Mouse (Mus musculus) ovary, postnatal 36 days (tissue): ENCODE measurements around the gene Mamstr.

ENCODE experiments used
- DNase-seq: peaks from one replicate; pipeline ENCODE4 v3.0.0; 2022; ENCODE audit warnings: low spot score, mixed read lengths

Gene Mamstr

DNA sequence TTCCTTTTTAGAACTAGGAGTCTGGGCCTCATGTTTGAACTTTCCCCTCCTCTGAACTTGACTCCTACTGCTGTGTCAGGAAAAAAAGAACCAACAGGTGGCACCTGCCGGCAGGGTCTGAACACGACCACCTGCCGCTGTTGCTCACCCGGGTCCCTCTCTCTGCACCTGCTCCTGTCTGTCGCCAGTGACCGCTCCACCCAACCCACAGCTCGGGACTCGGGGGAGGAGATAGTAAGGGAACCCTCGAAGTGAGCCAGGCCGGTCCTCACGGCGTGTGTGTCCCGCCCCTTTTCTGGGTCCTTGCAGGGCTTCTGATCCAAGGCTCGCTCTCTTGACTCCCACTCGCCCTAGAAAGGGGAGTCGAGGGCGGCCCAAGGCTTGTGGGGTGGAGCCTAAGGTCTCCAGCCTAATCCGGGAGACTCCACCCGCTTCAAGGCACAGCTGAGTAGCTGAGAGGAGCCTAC lies at the start of gene Mamstr:
Gene Mamstr, plus strand, starts transcription at position 417 of the 467 bp plus-strand sequence.
- peak; percentile 54 for DNase-seq

DNA sequence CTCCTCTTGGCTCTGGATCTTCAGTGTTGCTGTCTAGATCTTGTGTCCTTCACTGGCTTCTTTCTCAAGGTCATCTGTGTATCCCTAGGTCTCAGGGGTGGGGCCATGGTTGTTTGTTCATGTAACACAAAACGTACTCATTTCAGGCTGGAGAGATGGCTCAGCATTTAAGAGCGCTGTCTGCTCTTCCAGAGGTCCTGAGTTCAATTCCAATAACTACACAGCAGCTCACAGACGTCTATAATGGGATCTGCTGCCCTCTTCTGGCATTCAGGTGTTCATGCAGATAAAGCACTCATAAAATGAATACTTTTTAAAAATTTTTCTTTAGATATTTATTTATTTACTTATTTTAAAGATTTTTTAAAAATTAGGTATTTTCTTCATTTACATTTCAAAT lies 48.9 kb upstream of the Mamstr start:
- DNase-seq: no peak

DNA sequence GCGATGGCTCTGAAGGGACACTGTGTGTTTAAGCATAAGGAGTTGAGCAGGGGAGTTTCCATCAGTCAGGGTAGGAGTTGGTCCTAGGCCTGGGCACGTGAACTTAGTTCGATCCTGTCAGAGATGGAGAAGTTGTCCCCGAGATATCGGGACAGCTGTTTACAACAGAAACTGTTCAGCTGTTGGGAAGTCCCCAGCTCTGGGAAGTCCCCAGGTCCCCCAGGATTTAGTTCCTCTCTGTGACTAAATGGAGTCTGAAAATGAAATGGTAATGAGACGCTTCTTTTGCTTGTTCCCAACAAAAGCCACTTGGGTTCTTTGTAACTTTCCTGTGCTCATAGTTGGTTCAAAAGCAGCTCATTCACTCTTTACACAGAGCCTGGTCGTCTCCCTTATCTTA lies 47.9 kb upstream of the Mamstr start:
- no peak for DNase-seq

DNA sequence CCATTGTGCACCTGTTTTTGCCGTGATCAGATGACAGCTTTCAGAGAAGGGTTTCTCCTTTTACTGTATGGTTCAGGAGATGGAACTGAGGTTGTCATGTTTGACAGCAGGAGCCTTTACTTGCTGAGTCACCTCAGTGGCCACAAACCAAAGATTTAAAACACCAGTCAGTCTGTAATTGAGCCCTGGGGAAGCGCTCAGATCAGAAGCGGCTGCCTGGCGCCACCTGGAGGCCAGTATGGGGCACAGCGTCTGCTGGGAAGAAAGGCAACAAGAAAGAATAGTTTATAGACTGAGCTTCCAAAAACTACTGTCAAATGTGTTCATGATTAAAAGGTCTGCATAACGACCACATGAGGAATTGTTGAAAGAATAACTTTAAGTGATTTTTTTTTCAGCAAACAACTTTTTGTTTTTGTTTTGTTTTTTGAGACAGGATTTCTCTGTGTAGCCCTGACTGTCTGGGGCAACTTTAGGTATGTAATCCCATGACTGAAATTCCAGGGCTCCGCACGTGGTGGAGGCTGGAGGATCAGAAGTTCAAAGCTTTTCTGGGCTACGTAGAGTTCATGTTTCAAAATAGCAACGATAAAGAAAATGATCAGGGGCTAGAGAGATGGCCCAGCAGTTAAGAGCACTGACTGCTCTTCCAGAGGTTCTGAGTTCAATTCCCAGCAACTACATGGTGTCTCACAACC lies 46.5 kb upstream of the Mamstr start:
- peak; percentile 69 for DNase-seq

DNA sequence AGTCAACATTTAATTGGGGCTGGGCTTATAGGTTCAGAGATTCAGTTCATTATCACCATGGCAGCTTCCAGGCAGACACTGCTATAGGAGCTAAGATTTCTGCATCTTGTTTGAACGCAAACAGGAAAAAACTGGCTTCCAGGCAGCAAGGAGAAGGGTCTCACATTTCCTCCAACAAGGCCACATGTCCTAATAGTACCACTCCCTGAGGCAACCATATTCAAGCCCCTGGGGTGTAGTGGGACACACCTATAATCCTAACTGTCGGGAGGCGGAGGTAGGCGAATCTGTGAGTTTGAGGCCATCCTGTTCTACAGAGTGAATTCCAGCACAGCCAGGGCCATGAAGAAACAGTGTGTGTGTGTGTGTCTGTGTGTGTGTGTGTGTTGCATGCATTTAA lies 44.6 kb upstream of the Mamstr start:
- DNase-seq: no peak

DNA sequence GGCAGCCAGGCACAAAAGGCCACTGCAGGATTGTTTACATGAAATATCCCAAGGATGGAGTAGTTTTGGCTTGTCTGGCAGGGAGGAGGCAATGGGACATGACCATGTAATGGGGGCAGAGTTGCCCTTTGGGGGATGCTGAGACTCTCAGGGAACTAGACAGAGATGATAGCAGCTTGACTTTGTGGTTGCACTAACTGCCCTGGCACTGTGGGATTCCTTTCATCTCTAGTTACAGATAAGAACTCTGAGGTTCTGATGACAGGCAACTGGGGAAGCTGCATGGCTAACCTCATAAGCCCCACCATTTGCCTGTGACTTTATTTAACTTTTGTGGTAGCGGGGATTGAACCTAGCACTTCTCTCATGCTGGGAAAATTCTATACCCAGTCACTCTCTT lies 43.7 kb upstream of the Mamstr start:
- no peak for DNase-seq

DNA sequence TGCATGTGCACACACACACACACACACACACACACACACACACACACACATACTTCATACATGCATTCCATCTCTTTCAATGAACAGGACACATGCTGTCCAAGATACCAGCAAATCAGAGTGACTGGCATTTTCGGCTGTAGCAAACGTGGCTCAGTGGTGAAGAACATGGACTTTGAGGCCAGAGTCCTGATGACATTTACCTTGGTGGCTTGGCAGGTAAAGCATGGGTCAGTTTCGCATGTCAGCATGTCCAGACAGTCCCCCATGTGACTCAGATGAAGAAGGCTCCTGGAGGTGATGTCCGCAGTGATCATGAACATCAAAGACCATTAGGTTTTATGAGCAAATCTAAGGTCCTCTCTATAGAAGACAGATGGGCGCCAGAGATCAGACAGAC lies 42.8 kb upstream of the Mamstr start:
- DNase-seq: no peak

DNA sequence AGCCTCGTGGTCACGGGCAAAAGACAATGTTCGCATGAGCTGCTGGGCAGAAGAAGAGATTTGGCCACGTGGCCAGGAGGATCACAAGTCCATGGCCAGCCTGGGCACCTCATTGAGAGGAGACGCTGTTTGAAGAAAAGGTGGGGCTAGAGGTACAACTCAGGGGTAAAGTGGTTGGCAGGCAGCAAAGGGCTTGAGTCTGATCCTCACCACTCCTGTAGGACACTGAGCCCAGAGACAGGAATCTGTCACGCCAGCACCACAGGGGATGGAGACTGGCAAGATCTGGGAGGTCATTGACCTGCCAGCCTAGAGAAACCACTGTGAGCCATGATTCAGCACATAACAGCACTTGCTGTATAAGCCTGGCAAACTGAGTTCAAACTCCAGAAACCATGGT lies 42.2 kb upstream of the Mamstr start:
- no peak for DNase-seq

DNA sequence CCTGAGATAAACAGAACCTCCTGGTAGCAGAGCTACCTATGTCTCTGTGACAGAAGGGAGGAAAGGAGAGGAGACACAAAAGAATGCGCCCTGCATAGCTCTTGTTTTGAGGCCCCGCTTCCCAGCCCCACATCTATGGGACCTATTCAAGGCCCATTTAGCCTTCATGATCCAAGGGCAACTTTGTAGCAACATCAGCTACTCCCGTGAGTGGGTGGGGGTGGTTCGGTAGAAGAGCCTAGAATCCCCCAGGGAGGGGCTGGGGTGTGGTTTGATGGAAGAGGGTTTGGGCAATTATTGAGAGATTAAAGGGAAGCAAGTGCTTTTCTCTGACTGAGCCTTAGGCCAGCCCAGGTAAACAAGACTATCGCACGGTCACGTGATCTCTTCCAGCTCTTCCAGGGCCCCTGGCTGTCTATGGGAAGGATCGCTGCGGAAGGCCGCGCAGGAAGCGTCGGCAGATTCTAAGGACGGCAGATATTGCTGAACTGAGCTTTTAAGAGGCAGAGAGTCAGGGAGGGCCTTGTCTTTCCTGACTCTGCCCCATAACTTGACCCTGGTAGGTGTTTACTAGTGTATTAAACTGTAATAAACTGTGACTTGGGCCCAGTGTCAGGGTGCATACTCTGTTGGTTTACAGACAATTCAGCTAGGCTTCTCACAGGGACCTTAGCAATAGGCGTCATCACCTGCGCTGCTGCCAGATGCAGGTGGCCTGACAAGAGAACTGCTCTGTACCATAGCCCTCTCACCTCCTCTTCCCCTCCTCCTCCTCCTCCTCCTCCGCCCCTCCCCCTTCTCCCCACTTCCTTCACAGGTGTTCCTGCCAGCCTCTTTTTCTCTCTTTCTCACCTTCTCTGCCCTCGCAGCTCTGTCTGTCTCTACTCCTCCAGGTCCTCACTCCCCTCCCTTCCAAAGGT lies 40.6 kb upstream of the Mamstr start:
- no peak for DNase-seq

DNA sequence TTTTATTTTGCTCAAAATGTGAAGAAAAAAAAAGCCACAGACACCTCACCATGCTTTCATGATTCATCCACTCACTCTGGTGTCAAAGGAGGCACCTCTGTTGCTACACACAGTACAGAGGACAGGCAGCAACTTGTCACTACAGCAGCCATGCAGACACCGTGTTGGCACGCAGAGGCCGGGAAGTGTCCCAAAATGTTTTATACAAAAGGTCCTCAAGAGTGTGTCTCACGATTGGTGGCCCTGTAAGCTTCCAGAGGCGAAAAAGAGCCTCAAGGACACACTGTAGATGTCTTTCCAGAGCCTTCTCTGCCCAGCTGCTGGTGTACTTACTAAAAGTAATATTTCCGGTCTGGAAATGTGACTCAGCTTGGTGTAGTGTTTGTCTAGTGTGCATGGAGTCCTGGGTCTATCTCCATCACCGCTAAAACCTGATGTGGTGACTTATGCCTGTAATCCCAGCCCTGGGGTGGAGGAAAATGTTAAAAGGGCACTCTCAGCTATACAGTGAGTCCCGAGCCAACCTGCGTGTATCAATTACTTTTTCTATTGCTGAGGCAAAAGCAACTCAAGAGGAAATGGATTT lies 34.0 kb upstream of the Mamstr start:
- no peak for DNase-seq

DNA sequence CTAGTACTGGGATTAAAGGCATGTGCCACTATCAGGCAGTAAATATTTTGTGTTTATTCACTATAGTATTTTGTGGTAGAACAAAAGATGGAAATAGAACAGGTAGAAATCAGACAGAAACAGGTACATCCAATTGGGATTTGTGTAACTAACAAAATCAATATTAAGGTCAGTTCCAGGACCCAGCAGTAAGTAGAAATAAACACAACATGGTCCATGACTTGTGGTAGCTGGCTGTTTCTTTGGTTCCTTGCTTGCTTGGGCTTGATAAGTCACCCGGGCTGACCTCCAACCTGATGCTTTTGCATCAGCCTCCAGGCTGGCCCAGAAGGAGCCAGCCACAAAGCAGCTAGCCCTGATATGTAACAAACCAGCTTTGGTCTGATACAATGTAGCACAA lies 30.3 kb upstream of the Mamstr start:
- no peak for DNase-seq

DNA sequence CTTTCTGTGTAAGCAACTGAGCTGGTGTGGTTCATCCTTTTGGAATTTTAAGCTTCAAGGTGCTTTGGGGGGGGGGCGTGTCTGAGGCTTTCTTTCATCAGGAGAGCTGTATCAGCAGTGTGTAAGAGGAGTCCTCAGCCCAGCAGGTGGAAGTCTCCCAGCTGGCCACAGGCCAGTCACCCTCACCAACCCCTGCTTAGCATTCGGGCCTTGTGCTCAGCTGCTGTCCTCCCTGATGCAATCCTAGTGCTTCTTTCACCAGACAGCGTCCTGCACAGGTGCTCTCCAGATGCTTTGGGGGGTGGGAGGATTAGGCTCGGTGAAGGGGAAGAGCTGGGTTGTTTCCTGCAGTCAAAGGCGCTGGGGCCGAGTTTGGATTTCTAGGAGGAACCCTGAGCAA lies 23.5 kb upstream of the Mamstr start:
- no peak for DNase-seq

DNA sequence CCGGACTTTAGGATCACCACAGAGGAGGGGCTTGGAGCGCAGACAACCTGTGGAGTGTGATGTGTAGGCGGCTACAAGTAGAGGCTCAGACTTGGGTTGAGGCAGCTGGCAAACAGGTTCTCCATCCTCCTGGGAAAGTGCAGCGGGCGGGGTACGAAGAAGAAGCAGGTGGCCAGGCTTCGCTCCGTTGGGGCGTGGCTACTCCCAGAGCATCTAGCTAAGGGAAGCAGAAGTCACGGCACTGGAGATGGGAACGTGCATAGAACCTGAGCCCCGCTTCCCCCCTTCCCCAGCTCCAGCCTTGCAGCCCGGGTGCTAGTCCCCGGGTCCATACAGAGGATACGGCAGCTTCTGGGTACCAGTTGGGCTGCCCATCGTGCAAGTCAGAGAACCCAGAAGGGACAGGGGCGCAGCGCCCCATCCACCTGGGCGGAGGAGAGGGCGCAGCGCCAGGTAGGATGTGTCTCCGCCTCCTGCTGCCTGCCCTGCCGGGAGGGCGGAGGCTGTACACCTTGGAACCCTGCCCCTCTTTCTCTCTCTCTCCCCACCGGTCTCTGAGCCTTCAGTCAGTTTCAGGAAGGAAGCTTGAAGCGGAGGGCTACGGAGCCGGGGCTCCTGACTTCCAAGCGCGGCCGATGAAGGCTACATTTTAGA lies 22.6 kb upstream of the Mamstr start, which contains the start of gene Fut1:
Gene Fut1, plus strand, starts transcription at position 248 of the 654 bp plus-strand sequence.
- DNase-seq: no peak

DNA sequence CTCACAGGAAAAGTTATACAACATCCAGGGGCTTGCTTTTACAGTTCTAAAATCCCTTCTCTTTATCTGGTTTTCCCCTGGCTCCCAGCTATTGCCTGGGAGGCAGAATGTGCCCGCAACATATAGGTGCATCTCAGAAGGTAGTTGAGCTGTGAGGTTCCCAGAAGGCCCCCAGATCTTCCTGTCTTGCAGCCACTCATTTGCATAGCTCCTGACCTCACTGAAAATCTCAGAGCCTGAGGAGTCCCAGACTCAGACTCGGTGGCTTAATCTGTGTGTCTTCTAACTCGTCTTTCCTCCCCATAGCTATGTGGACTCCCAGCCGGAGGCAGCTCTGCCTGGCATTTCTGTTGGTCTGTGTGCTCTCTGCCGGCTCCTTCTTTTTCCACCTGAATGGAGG lies 21.5 kb upstream of the Mamstr start:
- DNase-seq: no peak

DNA sequence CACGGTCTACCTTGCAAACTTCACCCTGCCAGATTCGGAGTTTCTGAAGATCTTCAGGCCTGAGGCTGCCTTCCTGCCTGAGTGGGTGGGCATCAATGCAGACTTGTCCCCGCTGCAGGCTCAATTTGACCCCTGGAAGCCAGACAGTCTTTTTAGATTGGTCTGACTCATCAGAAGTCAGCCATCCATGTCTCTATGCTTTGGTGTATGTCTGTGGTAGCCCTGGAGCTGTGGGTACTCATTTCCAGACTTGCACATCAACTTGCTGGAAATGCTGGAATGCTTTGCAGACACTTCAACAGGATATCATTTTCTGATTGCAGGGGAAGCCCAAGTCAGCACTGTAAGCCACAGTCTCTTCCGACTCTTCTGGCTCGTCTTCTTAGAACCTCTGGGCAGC lies 20.2 kb upstream of the Mamstr start:
- no peak for DNase-seq

DNA sequence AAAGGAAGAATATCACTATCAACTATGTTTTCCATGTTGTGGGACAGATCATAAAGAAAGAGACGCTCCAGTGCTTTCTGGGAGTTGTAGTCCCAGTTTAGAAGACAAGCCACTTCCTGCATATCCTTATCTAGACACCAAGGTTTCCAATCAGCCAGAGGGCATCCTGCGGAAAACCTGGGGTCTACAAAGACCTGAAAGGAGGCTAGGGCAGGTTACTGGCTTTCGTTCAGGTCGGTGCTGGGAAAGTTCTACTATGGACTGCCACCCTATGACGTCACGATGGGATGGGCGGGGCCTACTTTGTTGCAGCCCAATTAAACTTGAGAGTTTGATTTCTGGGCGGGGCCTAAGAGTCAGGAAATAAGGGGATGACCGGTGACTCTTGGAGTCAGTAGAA lies 18.3 kb upstream of the Mamstr start, which contains the start of gene Izumo1:
Gene Izumo1, plus strand, starts transcription at position 369 of the 400 bp plus-strand sequence.
- DNase-seq: no peak

DNA sequence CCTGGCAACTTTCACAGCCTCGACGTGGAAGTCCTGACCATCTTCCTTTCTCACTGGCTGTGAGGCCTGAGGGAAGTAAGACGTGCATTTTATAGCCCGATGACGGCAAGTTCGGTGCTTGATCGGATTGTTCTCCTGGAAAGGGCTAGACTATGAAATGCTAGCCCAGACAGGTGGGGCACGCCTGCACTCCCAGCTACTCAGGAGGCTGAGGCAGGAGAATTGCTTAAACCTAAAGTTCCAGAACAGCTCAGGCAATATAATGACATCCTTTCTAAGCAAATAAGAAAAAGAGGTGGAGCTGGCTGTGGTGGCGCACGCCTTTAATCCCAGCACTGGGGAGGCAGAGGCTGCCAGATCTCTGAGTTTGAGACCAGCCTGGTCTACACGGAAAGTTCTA lies 16.3 kb upstream of the Mamstr start:
- DNase-seq: no peak

DNA sequence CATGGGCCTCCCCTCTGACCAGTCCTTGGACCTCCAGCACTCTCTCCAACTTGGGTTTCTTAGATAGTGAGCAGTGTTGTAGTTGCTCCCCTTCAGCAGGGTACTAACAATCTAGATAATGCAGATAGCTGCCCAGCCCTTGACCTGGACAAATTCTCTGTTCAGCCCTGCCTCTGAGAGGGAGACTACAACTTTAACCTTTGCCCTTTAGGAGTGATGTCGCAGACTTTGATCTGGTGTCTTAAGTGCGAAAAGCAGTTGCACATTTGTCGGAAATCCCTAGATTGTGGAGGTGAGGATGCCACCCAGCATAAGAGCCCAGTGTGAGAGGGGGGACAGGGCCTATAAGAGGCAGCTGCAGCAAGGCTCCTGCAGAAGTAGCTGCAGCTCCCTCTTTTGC lies 15.1 kb upstream of the Mamstr start:
- DNase-seq: no peak

DNA sequence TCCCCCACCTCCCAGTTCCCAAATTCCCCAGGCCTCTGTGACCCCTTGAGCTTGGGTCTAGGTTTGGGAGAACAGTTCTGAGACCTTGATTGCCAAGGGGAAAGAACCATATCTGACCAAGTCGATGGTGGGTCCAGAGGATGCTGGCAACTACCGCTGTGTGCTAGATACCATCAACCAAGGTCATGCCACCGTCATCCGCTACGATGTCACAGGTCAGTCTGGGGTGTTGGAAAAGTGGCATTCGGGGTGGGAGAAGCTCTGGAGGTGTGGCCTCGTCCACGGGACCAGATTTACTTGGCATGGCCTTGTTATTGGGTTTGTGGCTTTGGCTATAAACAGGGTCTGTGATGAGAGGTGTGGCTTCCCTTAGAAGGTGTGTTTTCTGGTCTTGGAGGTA lies 14.3 kb upstream of the Mamstr start:
- no peak for DNase-seq

DNA sequence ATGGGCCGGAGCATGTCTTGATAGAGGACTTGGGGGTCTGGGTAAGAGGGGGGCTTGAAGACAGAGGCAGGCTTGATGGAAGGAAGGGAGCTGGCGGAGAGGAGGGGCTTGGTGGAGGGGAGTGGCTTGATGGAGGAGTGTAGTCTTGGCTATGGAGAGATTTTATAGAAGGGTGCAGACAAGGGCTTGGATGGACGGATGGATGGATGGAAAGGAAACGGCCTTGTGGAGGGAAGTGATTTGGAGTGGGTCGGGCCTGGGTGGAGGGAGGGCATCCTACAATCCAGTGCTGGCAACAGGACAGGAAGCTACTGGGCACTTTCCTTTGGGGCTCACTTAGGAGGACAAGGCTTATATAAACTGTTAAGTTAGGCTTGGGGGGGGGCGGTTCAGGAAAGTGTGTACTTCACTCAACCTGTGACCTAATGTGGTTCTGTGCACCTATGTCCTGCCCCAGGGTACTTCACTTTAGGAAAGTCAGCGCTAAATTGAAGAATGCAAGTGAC lies 13.2 kb upstream of the Mamstr start:
- DNase-seq: no peak

DNA sequence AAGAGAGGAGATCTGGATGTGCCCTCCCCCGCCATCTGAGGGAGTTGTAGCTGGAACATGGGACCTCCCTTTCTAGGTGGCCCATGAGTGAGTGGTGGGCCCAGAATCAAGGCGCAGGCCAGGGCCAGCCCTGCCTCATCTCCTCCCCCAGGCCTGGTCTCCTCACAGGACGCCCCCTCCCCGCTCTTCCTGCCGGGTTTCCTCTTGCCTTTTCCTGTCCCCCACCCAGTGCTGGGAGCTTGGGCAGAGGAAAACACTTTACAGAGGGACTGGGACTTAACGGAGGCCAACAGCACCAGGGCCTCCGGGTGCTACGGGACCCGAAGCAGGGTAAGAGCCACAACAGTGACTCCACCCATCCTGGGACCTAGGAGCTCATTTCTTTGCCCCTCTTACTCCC lies 12.5 kb upstream of the Mamstr start, which contains the start of gene Rasip1:
Gene Rasip1, plus strand, starts transcription at position 228 of the 400 bp plus-strand sequence.
- no peak for DNase-seq
